Mouse (Mus musculus): ENCODE measurements around the gene Zfp955a.
"Not testable (repeated sequence)": the region's sequence is repeated elsewhere in the genome, so short reads cannot be mapped to it uniquely, and the experiment has no call there.

Zfp955a gene

GRCm38 (mm10) chr17:33254530-33255318 lies at the start of gene Zfp955a:
TSS of gene Zfp955a (minus strand) at chr17:33255145.
- CTCF ChIA-PET, POLR2A ChIA-PET: not testable (repeated sequence)

- CTCF ChIA-PET, POLR2A ChIA-PET: not testable (repeated sequence)
Observed at GRCm38 (mm10) chr17:33289876-33290149, 34.9 kb upstream of the Zfp955a start.

GRCm38 (mm10) chr17:33289039-33289875 lies 34.3 kb upstream of the Zfp955a start, which contains the start of gene Zfp955b:
TSS of gene Zfp955b (plus strand) at chr17:33289544.
- POLR2A ChIA-PET, CTCF ChIA-PET: not testable (repeated sequence)

GRCm38 (mm10) chr17:33268907-33269306 lies 14.0 kb upstream of the Zfp955a start:
- CTCF ChIA-PET: no interaction called here
- POLR2A ChIA-PET: no interaction called here

GRCm38 (mm10) chr17:33264376-33264775 lies 9.4 kb upstream of the Zfp955a start, which contains the start of gene Olfr63:
TSS of gene Olfr63 (plus strand) at chr17:33264676.
- ChIA-PET CTCF (no interaction called here), POLR2A (no interaction called here)

- CTCF ChIA-PET: not testable (repeated sequence)
Observed at GRCm38 (mm10) chr17:33255319-33255657, 343 bp upstream of the Zfp955a start.

GRCm38 (mm10) chr17:33236646-33237045 lies 18.3 kb downstream of the Zfp955a start:
- CTCF ChIA-PET, POLR2A ChIA-PET: not testable (repeated sequence)

More at GRCm38 (mm10) chr17:33255319-33255657, 343 bp upstream of the Zfp955a start:
- POLR2A ChIA-PET: not testable (repeated sequence)

GRCm38 (mm10) chr17:33221590-33221989 lies 33.4 kb downstream of the Zfp955a start, which contains the start of gene Olfr1564:
TSS of gene Olfr1564 (minus strand) at chr17:33221690.
- POLR2A ChIA-PET: no interaction called here
- CTCF ChIA-PET: no interaction called here

GRCm38 (mm10) chr17:33191002-33191401 lies 63.9 kb downstream of the Zfp955a start, which contains the start of gene Olfr239:
TSS of gene Olfr239 (plus strand) at chr17:33191302.
- POLR2A ChIA-PET, CTCF ChIA-PET: not testable (repeated sequence)
